Mouse (Mus musculus) kidney, embryonic 14.5 days (tissue): ENCODE measurements around the gene Atxn7l1. TPM values are rescaled to one million over a fixed set of nuclear protein-coding genes. Genes with fewer than 3 reads are reported as not detected.

Experiments used
- ATAC-seq: fragments of 200-750 bp; cut with Nextera tagmentation; 2 replicates; pipeline ENCODE4 v1.8.0; 2017; ENCODE audit warnings: moderate number of reproducible peaks, mild to moderate bottlenecking, moderate TSS enrichment, moderate library complexity; ENCODE audit not compliant: low FRiP score, low TSS enrichment
- H3K27ac ChIP-seq: fragments of 300-500 bp; sonication (generic); 2 replicates; pipeline ENCODE4 v1.5.1; 2014; ENCODE audit warnings: low read depth, mild to moderate bottlenecking, low read length, moderate library complexity, mixed read lengths
- H3K27me3 ChIP-seq: fragments of 300-500 bp; sonication (generic); 2 replicates; pipeline ENCODE4 v1.6.1; 2014; ENCODE audit warnings: mild to moderate bottlenecking, low read length; ENCODE audit not compliant: control insufficient read depth, insufficient read depth
- H3K36me3 ChIP-seq: fragments of 300-500 bp; sonication (generic); 2 replicates; pipeline ENCODE4 v1.6.1; 2014; ENCODE audit warnings: low read length, mixed read lengths; ENCODE audit not compliant: control insufficient read depth, insufficient read depth
- H3K4me1 ChIP-seq: fragments of 300-500 bp; sonication (generic); 2 replicates; pipeline ENCODE4 v1.6.1; 2014; ENCODE audit warnings: low read length, mixed read lengths; ENCODE audit not compliant: control insufficient read depth, insufficient read depth
- H3K4me2 ChIP-seq: fragments of 300-500 bp; sonication (generic); replicated peaks from 2 replicates; pipeline ENCODE4 v1.6.1; 2014; ENCODE audit warnings: low read depth, mild to moderate bottlenecking, low read length
- H3K4me3 ChIP-seq: fragments of 300-500 bp; sonication (generic); 2 replicates; pipeline ENCODE4 v1.5.1; 2014; ENCODE audit warnings: mild to moderate bottlenecking, low read length
- H3K9ac ChIP-seq: fragments of 300-500 bp; sonication (generic); 2 replicates; pipeline ENCODE4 v1.6.1; 2014; ENCODE audit warnings: low read depth, mild to moderate bottlenecking, low read length, moderate library complexity
- H3K9me3 ChIP-seq: fragments of 300-500 bp; sonication (generic); 2 replicates; pipeline ENCODE4 v1.6.1; 2016; ENCODE audit warnings: low read length; ENCODE audit not compliant: control insufficient read depth
- WGBS: fragments of 180-500 bp; shearing (Covaris S2); extraction: QIAGEN DNeasy Blood & Tissue Kit; methylation state at CpG from one replicate; pipeline ENCODE4 v1.1.7; 2014; 5-methylcytosine and 5-hydroxymethylcytosine counted together
- polyA plus RNA-seq: library from polyadenylated mRNA; unstranded; fragments of >200 nt; fragmentation: Nextera tagmentation; extraction: Ambion mirVana; gene quantifications from 2 replicates; pipeline ENCODE4 v1.2.1, GENCODE M21; 2014

Atxn7l1 gene
- polyA plus RNA-seq, 1 experiment from 2014 or later = 14.3 TPM

DNA sequence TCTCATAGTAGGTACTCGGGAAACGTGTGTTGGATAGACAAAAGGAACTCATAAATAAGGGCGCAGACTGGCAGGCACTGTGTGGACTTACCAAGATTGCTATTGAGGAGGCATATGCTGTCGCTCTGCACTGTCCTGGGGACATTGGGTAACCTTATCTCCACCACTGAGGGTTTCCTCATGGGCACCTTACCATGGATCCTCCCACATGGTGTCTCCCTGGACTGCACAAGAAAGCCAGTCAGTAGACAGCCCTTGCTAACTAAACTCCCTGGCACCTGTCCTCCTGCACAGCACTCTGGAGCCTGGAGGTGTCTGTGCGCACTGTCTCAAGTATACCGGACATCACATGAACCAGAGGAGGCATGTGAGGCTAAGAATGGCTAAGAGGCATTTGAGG, 108.9 kb downstream of the Atxn7l1 start:
- Histone ChIP-seq H3K4me1 (no peaks in the 10 kb centered on the region), H3K4me2 (no peak overlapping the region), H3K9me3 (no peaks in the 10 kb centered on the region), H3K4me3 (no peak overlapping the region), H3K27ac (no peak overlapping the region), H3K9ac (no peak overlapping the region), H3K27me3 (no peaks in the 10 kb centered on the region), H3K36me3 (no peaks in the 10 kb centered on the region)
- no peak for ATAC-seq
- 95% methylated on average over 6 of the region's 6 CpGs for WGBS

GRCm38 (mm10) chr12:33258995-33259529, 111.6 kb downstream of the Atxn7l1 start:
- no peaks in the 10 kb centered on the region for H3K36me3 ChIP-seq
- no peaks in the 10 kb centered on the region for H3K9me3 ChIP-seq
- ATAC-seq = no peak
- H3K4me1 ChIP-seq = no peaks in the 10 kb centered on the region
- H3K27me3 ChIP-seq = no peaks in the 10 kb centered on the region
- no peak overlapping the region for H3K4me3 ChIP-seq
- WGBS = 86% methylated on average over 5 of the region's 5 CpGs
- no peak overlapping the region for H3K27ac ChIP-seq
- no peak overlapping the region for H3K4me2 ChIP-seq
- H3K9ac ChIP-seq = no peak overlapping the region

- WGBS = 73% methylated on average over 7 of the region's 7 CpGs
- no peaks in the 10 kb centered on the region for H3K27me3 ChIP-seq
- no peak for ATAC-seq
- no peaks in the 10 kb centered on the region for H3K36me3 ChIP-seq
- H3K27ac ChIP-seq = no peak overlapping the region
- no peak overlapping the region for H3K4me3 ChIP-seq
- no peaks in the 10 kb centered on the region for H3K4me1 ChIP-seq
- no peaks in the 10 kb centered on the region for H3K9me3 ChIP-seq
- no peak overlapping the region for H3K9ac ChIP-seq
- H3K4me2 ChIP-seq = no peak overlapping the region
These were observed 113.1 kb downstream of the Atxn7l1 start for GRCm38 (mm10) chr12:33260575-33260974.

DNA sequence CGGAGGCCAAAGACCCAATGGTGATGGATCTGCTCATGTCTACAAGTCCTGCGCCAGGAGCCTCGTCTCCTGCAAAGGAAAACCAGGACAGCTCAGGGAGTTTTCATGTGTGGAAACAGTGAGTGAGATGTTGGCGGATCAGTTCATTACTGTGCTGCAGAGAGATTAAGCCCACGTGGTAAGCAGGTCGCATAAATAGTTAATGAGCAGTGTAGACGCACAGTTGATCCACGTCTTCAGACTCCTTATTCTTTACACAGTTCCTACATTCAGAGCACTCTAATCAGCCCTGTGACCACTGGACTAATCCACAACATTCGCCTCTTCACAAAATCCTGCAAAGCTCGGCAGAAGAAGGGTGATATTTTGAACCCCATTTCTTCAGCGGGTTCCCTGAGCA, 118.4 kb downstream of the Atxn7l1 start:
- Histone ChIP-seq H3K27ac (no peak overlapping the region), H3K4me2 (no peak overlapping the region), H3K9me3 (no peaks in the 10 kb centered on the region), H3K36me3 (no peaks in the 10 kb centered on the region), H3K4me3 (no peak overlapping the region), H3K4me1 (no peaks in the 10 kb centered on the region), H3K27me3 (no peaks in the 10 kb centered on the region), H3K9ac (no peak overlapping the region)
- 90% methylated on average over 11 of the region's 11 CpGs for WGBS
- ATAC-seq = no peak

GRCm38 (mm10) chr12:33267965-33268364, 120.5 kb downstream of the Atxn7l1 start:
- no peaks in the 10 kb centered on the region for H3K9me3 ChIP-seq
- H3K27me3 ChIP-seq = no peaks in the 10 kb centered on the region
- H3K36me3 ChIP-seq = no peaks in the 10 kb centered on the region
- H3K4me3 ChIP-seq = no peak overlapping the region
- H3K27ac ChIP-seq = no peak overlapping the region
- no peak overlapping the region for H3K4me2 ChIP-seq
- H3K4me1 ChIP-seq = 0 out of 2 replicates have a peak, but pooled peaks cover 3% of the 10 kb centered on the region
- no peak for ATAC-seq
- 35% methylated on average over 4 of the region's 4 CpGs for WGBS
- H3K9ac ChIP-seq = no peak overlapping the region

DNA sequence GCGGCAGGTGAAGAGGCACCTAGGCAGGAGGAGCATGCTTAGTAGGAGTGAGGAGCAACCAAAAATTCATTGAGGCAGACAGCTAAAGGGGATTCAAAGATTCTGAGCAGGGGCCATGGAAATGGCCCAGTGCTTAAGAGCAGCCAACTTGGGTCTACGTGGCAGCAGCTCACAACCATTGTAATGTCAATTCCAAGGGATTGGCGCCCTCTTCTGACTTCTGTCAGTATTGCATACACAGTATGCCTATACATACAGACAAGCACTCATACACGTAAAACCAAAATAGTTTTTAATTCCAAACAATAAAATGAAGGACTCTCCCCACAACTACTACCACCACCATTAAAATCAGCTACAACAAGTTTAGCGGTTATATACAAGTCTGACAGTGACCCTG, 122.2 kb downstream of the Atxn7l1 start:
- Histone ChIP-seq H3K4me1 (0 out of 2 replicates have a peak, but pooled peaks cover 3% of the 10 kb centered on the region), H3K36me3 (no peaks in the 10 kb centered on the region), H3K4me2 (no peak overlapping the region), H3K4me3 (no peak overlapping the region), H3K9me3 (no peaks in the 10 kb centered on the region), H3K27me3 (no peaks in the 10 kb centered on the region), H3K9ac (no peak overlapping the region), H3K27ac (no peak overlapping the region)
- WGBS = 81% methylated on average over 5 of the region's 5 CpGs
- ATAC-seq = no peak

GRCm38 (mm10) chr12:33271865-33272264, 124.4 kb downstream of the Atxn7l1 start:
- 62% methylated on average over 12 of the region's 12 CpGs for whole genome bisulfite sequencing
- no peaks in the 10 kb centered on the region for H3K36me3 ChIP-seq
- H3K27ac ChIP-seq = no peak overlapping the region
- ATAC-seq = no peak
- no peak overlapping the region for H3K4me3 ChIP-seq
- no peaks in the 10 kb centered on the region for H3K9me3 ChIP-seq
- no peaks in the 10 kb centered on the region for H3K27me3 ChIP-seq
- 0 out of 2 replicates have a peak, but pooled peaks cover 3% of the 10 kb centered on the region for H3K4me1 ChIP-seq
- H3K9ac ChIP-seq = no peak overlapping the region
- H3K4me2 ChIP-seq = no peak overlapping the region

DNA sequence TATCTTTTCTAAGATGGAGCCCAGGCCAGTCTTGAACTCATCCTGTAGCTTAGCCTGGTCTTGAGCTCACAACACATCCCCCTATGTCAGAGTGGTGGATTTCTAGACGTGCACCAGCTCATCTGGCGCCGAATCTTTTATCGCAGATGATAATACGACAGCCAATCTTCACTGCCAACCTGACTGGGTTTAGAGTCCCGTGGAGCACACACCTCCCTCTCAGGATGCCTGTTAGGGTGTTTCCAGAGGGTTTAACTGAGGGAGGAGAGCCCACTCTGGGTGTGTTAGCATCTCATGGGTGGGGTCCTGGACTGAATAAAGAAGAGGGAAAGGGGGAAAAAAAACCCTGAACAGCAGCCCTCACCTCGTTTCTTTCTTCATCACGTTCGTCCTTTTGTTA, 124.9 kb downstream of the Atxn7l1 start:
- H3K9me3 ChIP-seq = no peaks in the 10 kb centered on the region
- H3K27me3 ChIP-seq = no peaks in the 10 kb centered on the region
- no peak overlapping the region for H3K4me2 ChIP-seq
- 90% methylated on average over 9 of the region's 9 CpGs for WGBS
- H3K4me1 ChIP-seq = 0 out of 2 replicates have a peak, but pooled peaks cover 3% of the 10 kb centered on the region
- ATAC-seq = no peak
- H3K9ac ChIP-seq = no peak overlapping the region
- no peak overlapping the region for H3K27ac ChIP-seq
- no peak overlapping the region for H3K4me3 ChIP-seq
- H3K36me3 ChIP-seq = no peaks in the 10 kb centered on the region

DNA sequence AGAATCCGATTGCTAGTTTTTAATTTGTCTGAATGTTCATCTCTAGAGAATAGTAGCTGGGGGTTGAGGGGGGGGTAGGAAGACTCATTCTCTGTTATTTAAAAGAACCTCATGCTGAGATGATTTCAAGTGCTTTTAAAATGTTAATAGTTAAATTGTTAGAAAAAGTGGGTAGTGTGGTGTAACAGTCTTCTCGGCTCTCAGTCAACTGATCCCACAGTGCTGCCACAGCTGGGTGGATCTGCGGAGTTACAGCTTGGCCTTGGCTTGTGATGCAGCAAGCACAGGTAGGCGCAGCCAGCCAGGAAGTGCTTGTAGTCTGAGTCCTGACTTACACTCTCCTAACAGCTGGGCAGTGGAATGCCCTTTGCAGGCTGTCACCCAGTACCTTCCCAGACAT, 125.7 kb downstream of the Atxn7l1 start:
- Histone ChIP-seq H3K27ac (no peak overlapping the region), H3K4me2 (no peak overlapping the region), H3K4me1 (0 out of 2 replicates have a peak, but pooled peaks cover 3% of the 10 kb centered on the region), H3K36me3 (no peaks in the 10 kb centered on the region), H3K27me3 (no peaks in the 10 kb centered on the region), H3K4me3 (no peak overlapping the region), H3K9ac (no peak overlapping the region), H3K9me3 (no peaks in the 10 kb centered on the region)
- 81% methylated on average over 4 of the region's 4 CpGs for WGBS
- ATAC-seq = no peak
